Mouse (Mus musculus): ENCODE results near the gene Gm20605.

- TF ChIP-seq CTCF (IDR thresholded peaks at IDR 0.05; ENCODE audit: borderline replicate concordance, extremely low read depth, insufficient read depth, insufficient read length) (no peak), POLR2A (IDR thresholded peaks at IDR 0.05; ENCODE audit: borderline replicate concordance, extremely low read depth, insufficient read depth, insufficient read length, poor library complexity, severe bottlenecking) (no peak)
These were observed 16.7 kb downstream of the Gm20605 start, which contains the start of gene Irs3 for GRCm38 (mm10) chr5:137645652-137646091.
